Mouse (Mus musculus) heart, postnatal 4 days (tissue): ENCODE data around the gene Btbd11. TPM values are rescaled to one million over a fixed set of nuclear protein-coding genes. Genes with fewer than 3 reads are reported as not detected.

Source experiments
- DNase-seq: peaks from one replicate; pipeline ENCODE4 v3.0.0; 2021
- total RNA-seq, 2 experiments: library from RNA; stranded (reverse); gene quantifications; 2 replicates each; pipeline ENCODE4 v1.2.3; 2021

The Btbd11 gene
- total RNA-seq: 1 to 10 TPM; 1.1 to 1.7 TPM

DNA sequence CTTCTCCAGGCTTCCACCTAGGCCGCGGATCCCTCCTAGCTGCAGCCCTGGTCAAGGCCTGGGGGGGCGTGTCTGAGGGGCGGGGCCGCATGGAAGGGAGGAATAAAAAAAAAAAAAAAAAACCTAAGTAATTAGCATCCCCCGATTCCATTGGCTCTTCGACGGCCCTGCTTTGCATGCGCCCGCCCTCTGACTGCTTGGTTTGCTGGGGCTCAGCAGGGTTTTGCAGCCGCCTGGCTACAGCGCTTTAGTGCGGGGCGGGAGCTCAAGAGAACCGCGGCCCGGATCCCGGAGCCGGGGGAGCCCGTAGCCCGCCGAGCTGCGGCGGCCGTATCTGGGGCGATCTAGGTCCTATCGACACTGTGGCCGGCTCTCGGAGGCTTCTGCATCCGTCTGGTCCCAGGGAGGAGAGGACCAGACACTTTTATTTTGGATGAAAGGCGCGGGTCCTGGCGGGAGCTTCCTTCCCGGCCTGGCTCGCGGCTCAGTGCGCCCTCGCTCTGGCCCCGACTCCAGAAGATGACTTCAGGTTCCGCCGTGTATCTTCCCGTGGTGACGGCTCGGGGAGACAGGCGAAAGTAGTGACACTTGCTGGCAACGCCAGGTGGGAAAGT is at the start of gene Btbd11:
Gene Btbd11, plus strand, starts transcription at position 210 of the 614 bp plus-strand sequence.
- DNase-seq: peak; percentile 93

DNA sequence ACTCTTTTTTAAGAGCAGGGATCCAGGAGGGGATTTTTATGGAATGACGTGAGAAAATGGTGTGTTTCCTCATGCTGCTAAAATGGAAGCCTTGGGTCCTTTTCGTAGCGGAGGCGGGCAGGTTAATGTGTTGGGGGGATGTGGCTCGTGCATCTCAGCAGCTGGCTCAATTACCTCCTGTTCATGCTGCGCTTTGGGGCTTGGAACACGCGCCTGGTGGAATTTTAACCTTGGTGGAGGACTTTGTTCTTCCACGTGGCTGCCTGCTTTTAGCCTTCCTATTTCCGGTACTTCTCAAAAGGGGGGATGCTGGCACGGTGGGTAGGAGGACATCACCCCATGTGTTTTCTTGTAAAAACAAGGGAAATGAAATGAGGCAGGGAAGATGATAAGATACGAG is 47.9 kb upstream of the Btbd11 start:
- no peak for DNase-seq

DNA sequence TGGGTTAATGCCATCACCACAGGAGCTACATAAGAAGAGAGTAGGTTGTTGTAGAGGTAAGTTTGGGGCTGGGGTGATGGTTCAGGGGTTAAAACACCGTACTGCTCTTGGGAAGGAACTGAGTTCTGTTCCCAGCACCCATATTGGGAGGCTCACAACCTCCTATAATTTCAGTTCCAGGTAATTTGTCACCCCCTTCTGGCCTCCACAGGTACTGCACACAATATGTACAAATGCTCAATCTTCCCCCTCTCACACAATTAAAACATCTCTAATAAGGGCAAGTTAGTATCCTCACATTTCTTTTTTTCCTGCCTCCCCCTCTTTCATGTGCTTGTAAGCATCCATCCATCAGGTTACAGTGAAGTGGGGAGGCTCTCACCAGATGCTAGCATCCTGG is 44.7 kb upstream of the Btbd11 start:
- no peak for DNase-seq

GRCm38 (mm10) chr10:85347171-85347570 is 39.4 kb upstream of the Btbd11 start:
- DNase-seq: no peak

- no peak for DNase-seq
Observed at GRCm38 (mm10) chr10:85352505-85352904, 34.1 kb upstream of the Btbd11 start.

GRCm38 (mm10) chr10:85354270-85354669 is 32.3 kb upstream of the Btbd11 start:
- DNase-seq: no peak

DNA sequence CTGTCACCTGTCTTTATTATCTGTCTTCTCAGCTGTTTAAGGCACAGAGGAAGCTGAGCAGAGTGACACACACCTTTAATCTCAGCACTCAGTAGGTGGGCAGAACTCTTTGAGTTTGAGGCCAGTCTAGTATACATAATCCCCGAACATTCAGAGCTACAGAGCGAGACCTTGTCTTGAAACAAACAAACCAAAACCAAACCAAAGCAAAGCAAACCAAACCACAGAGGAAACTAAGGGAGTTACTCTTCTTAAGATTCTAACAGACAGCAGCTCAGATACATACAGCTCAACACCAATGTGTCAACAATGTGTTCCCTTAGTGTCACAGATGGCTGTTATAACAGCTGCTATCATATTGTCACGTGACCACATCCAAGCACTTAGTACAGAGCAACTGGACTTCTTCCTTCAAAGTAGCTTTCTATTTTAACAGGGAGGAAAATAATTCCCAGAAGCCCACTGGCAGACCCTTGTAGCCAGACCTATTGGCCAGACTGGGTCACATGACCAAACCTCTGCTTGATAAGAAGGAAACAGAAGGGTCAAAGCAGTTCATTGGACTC is 27.0 kb upstream of the Btbd11 start:
- DNase-seq: no peak

DNA sequence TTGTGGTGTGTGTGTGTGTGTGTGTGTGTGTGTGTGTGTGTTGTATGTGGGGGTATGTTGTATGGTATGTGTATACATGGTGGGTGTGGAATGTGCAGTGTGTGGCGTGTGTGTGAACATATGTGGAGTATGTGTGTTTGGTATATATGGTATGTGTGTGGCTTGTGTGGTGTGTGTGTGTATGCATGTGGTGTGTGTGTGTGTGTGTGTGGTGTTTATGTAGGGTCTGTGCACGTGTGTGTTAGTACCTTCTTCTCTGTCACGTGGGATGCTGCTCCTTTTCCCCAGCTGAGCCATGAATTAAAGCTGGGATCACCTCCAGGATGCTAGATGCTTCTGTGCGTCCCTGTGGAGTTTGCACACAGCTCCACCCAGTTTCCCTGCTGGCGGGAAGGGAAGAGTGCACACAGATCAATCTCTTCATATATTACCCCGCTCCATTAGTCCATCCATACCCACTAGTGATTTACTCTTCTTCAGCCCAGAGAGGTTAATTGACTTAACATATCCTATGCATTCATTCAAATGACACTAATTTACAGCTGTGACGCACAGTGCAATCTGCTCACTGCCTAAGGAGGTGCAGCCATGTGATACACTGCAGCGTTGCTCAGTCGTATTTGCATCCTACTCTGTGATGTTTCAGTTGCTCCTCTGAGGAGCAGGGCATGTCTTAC is 23.7 kb upstream of the Btbd11 start:
- DNase-seq: no peak

- DNase-seq: no peak
Observed at GRCm38 (mm10) chr10:85366876-85367275, 19.7 kb upstream of the Btbd11 start.

- DNase-seq: no peak
Observed at GRCm38 (mm10) chr10:85371309-85371708, 15.3 kb upstream of the Btbd11 start.

DNA sequence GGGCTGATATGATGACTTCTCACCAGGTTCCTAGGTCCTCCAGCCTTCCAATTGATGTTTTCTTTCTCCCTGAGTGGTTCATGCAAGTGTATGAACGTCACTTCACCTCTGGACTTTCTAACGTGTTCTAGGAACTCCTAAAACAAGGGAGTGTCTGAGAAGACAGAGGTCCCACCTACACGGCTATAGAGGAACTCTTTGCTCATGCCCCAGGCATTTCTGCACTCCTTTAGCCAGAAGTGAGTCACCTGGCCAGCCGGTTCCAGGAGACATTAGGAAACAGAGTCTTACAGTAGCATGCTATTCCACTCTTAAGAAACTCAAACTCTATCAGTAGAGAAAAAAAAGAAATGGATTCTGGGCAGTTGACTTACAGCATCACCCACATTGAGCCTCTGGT is 14.5 kb upstream of the Btbd11 start:
- no peak for DNase-seq

- no peak for DNase-seq
Observed at GRCm38 (mm10) chr10:85378972-85379371, 7.6 kb upstream of the Btbd11 start.

DNA sequence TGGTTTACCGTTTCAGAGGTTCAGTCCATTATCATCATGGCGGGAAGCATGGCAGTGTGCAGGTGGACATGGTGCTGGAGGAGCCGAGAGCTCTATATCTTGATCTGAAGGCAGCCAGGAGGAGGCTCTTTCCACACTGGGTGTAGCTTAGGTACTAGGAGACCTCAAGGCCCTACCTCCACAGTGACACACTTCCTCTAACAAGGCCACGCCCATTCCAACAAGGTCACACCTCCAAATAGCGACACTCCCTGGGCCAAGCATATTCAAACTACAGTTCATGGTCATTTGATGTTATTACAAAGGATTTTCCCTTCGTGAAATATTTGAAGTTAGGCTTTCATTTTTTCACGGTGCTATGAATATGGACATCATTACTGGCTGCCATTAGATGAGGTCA is 3.6 kb upstream of the Btbd11 start:
- no peak for DNase-seq

DNA sequence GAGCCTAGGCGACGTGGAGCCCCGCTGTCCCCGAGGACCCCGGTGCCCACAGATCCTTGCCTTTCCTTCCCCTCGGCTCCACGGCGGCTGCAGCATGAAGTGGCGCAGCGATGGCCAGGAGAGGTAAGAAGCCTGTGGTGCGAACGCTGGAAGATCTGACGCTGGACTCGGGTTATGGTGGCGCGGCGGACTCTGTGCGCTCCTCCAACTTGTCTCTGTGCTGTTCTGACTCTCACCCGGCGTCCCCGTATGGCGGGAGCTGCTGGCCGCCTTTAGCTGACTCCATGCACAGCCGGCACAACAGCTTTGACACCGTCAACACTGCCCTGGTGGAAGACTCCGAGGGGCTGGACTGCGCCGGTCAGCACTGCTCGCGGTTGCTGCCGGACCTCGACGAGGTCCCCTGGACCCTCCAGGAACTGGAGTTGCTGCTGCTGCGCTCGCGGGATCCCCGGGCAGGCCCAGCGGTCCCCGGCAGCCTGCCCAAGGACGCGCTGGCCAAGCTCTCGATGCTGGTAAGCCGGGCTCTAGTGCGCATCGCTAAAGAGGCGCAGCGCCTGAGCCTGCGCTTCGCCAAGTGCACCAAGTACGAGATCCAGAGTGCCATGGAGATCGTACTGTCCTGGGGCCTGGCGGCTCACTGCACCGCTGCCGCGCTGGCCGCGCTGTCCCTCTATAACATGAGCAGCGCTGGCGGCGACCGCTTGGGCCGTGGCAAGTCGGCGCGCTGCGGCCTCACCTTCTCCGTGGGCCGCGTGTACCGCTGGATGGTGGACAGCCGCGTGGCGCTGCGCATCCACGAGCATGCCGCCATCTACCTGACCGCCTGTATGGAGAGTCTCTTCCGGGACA is 831 bp downstream of the Btbd11 start:
- DNase-seq: peak; percentile 42

DNA sequence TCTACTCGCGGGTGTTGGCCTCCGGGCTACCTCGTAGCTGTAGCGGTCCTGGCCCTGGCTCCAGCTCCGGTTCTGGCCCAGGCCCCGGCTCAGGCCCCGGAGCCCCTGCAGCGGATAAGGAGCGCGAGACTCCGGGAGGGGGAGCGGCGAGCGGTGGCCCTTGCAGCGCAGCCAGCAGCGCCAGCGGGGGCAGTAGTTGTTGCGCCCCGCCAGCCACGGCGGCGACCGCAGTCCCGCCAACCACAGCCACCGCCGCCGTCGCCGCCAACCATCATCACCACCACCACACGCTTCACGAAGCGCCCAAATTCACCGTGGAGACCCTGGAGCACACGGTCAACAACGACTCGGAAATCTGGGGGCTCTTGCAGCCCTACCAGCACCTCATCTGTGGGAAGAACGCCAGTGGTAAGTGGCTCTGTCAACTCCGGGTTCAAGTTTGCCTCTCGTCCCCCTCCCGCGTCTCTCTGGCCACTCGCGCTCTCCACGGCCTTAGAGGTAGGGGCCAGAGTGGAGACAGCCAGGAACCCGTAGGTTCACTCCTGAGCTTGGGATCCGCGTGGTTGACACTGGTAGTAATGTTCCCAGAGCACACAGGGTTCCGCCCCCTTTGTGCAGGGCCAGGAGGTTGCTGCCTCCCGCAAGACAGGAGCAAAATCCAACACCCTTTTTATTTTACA is 1.6 kb downstream of the Btbd11 start:
- DNase-seq: peak; percentile 18

DNA sequence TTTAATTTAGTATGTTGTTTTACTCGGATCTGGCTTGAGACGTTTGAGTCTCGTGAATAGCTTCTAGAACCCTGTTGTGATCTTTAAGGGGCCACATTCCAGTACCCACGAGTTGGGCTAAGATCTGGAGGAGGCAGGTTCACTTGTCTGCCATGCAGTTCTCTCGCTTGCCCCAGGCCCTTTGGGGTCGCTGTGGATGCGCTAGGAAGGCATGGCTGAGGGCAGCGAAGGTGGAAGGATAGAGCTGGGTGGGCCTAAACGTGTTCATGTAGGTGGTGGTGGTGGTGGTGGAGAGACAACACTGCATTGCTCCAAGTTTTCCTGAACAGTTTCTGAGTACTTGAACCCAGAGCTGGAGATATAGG is 2.1 kb downstream of the Btbd11 start:
- peak; percentile 56 for DNase-seq

DNA sequence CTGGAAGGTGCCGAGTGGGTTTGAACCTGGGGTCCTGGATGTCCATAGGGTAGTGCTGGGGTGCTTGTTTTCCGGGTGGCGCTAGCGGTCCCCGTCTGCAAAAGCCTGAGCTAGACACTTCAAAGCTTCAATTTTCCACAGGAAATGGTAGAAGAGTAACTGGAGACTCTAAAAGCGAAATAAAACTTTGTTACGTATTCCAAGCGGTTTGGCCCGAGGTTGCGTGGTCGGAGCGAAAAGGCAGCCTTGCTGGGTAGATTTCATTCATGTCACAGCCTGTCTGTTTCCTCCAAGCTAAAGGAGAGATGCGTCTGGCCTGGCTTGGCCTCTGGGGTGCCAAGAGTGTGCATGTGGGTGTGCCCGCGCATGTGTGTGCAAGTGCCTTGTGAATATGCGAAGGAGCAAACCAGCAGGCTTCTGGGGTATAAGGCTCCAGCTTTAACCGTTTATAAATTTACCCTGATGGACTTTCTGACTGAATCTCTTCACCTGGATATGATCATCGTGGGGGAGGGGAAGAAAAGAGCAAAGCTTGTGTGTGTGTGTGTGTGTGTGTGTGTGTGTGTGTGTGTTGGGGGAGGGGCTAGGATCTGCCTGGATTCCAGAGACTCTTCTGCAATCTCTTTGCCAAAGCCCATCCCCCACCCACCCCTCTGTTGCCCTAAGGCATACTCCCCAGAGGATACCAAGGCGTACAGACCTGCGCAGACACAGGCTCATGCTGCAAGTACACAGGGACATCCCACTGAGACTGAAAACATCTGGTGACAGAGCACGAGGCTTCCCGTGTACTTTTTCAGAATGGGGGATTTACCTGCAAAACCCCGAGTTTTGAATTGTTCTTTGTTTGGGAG is 2.9 kb downstream of the Btbd11 start:
- no peak for DNase-seq

- DNase-seq: no peak
Observed at GRCm38 (mm10) chr10:85393016-85393415, 6.4 kb downstream of the Btbd11 start.

GRCm38 (mm10) chr10:85394558-85394957 is 7.9 kb downstream of the Btbd11 start:
- DNase-seq: no peak

- DNase-seq: no peak
Observed at GRCm38 (mm10) chr10:85411120-85411519, 24.5 kb downstream of the Btbd11 start.

DNA sequence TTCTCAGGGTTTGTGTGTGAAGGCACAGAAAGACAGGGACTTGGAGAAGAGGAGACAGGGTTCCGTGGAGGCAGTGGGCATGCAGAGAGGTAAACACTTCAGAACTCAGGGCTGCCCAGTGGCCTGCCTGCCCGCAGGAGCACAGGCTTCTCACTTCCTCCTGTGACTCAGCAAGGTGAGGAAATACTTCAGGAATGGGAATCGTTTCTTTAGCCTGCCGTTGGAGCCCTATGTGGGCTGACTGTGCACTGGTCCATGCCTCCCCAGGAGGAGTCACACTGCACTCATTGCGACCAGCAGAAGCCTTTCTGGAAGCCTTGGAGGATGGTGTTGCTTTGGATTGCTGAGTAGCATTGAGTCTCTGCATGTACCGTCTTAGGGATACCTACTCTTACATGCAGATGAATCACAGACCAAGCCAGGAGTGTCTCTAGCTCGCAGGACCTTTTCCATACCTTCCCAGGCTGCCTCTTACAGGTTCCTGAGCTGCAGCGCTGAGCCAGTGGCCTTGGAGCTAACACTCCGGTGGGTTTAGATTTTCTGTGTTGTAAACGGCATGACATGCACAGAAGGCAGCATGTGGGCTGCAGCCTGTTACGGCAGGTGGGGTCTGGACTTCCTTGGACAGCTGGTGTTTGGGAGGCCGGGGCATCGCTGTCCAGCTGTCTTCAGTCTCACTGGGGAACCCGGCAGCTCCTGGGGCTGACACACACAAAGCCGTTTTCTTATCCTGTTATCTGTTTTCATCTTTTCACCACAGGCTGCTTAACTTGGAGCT is 34.4 kb downstream of the Btbd11 start:
- DNase-seq: no peak
